Mouse (Mus musculus): ENCODE measurements at regions not wholly inside any gene's neighbourhood (a gene's known extent, or its start where the extent isn't known, plus 50 kb on each side); places are given as distances from the start of the nearest gene placed in this dataset.

GRCm38 (mm10) chr15:27270203-27270602, 196.3 kb upstream of the Ank start:
- no peak for DNase-seq (ENCODE audit: low spot score)

DNA sequence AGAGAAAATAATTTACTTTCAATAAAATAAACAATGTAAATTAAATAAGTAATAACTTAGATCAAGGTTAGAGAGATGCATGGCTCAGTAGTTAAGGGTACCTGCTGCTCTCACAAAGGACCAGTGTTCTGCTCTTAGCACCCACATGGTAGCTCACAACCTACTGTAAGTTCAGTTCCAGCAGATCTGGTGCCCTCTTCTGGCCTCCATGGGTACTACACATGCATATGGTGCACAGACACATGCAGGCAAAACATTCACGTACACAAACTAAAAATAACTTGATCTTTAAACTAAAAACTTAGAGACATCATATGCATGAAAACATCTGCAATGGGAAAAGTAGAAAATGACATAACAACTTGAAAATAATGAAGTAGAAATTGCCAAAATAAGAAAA, 184.2 kb upstream of the Ank start:
- no peak for DNase-seq (ENCODE audit: low spot score)

GRCm38 (mm10) chr15:27303856-27304255, 162.6 kb upstream of the Ank start:
- DNase-seq (ENCODE audit: low spot score): no peak

DNA sequence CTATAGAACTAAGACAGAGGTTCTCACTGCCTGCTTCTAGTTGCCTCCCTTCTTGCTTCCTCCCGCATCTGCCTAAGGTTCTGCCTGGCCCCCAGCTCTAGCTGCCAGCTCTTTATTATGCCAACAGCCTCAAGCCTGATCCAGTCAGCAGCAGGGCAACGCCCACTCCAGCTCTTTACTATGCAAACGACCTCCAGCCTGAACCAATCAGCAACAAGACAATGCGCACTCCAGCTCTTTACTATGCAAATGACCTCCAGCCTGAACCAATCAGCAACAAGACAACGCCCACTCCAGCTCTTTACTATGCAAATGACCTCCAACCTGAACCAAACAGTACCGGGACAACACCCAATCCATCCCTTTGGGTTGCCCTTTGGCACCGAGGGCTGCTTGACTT, 162.2 kb upstream of the Ank start:
- no peak for DNase-seq (ENCODE audit: low spot score)

DNA sequence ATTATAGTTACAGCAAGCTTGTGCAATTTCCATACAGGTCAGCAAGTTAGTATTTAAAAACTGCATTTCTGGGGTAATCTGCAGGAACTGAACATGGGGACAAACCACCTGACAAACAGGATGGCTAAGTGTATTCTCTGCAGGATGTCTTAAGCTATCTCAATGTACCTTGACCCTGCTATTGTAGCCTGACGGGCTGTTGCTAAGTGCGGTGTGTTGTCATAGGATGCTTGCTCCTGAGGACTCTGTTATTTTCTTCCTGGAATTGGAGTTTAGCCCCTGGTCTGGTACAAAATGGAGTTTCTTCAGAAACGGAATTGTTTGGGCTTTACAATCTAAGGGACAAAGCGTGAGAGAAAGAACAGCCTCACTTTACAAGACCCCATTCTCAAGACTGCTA, 161.4 kb upstream of the Ank start:
- no peak for DNase-seq (ENCODE audit: low spot score)

GRCm38 (mm10) chr15:27308639-27309038, 157.8 kb upstream of the Ank start:
- no peak for DNase-seq (ENCODE audit: low spot score)

GRCm38 (mm10) chr15:27315964-27316745, 150.3 kb upstream of the Ank start:
- DNase-seq (ENCODE audit: low spot score): no peak

DNA sequence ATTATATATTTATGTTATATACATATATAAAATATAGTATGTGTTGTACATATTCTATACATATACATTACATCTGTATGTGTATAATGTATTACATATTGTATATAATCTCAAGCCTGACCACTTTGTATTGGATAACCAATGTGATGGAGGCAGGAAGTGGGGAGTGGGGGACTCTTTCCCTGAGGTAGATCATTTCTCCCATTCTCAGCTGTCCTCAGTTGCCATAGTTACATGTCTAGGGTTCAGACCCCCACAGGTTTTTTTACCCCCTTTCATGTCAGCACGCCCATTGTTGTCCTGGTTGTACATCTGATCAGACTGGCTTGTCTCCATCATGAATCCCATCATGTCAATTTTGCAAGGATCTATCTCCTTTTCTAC, 149.7 kb upstream of the Ank start:
- DNase-seq (ENCODE audit: low spot score): no peak

DNA sequence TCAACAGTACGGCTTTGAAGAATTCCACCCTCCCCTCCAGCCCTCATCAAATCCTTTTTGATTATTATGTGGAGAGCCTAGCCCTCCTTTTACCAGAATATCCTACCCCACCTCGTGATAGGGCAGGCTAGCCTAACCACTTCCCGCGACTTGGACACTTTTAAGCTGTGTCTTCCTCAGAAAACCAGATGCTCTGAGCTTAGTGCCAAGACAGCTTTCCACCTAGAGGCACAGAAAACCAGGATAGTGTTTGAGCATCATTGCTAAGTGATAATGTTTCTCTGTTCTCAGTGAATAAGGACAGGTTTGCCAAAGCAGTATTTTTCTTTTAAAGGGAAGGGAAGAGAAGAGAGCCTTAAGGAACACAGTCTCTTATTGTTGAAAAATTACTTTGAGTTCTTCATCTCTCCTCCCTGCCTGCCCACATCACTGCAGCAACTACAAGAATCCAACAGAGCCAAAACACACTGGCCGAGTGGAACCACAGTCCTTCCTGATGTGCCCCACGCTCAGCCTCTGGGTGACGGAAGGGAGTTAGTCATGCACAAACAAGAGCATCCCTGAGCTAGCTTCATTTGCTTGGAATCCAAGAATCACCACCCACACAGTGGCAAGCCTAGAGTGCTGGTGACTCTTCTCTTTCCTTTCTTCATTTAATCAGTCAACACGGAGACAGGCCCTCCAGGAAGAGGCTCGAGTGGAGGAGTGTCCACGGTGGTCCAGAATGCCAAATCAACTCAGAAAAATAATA, 144.4 kb upstream of the Ank start:
- DNase-seq (ENCODE audit: low spot score): no peak

- peak; percentile 42 for DNase-seq (ENCODE audit: low spot score)
Observed at GRCm38 (mm10) chr15:27325847-27326548, 140.5 kb upstream of the Ank start.

DNA sequence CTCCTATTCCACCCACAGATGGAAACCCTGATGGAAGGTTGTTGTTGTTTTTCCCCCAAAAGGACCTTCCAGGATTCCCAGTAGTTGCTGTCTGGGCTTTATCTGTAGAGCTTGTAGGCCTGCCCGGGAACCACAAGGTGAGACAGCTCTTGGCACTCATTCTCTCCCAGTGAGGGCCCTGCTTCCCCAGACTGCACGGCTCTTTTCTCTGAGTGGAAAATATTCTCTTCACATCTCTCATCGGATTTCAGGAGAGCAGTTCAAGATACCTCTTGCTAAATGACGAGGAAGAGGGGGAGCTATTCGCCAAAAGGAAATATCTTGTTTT, 140.0 kb upstream of the Ank start:
- DNase-seq (ENCODE audit: low spot score): no peak

DNA sequence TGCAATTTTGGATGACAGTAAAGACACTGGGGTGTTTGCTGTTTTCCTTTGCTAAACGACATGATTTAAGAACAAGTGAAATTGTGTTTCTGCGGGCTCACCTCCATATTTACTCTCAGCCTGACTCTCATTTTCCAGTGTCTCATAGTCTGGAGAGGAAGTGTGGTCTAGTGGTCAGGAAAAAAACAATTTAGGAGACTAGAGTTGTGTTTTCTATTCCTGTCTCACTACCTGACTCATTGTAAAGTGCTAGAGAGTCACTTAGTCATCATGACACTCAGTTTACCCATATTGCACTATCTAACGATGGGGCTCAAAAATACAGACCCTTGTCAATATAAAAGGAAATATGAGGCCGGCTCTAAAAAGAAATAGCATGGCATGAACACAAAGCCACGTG, 138.7 kb upstream of the Ank start:
- no peak for DNase-seq (ENCODE audit: low spot score)

DNA sequence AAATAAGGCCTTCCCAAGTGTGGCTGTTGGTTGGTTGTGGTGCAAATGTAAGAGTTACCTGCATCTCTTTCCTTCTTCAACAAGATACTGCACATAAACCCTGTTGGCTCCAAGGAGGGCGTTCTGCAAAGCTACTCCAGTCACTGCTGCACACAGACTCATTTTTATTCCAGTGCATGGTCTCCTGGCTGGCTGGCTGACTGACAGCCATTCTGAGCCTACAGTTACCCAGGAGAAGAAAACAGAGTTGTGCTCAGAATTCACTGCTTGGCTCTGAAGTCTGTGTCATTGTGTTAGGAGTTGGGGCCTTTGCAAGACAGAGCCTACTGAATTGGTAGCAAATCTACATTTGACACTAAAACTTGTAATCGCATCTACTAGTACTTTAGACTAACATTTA, 138.0 kb upstream of the Ank start:
- no peak for DNase-seq (ENCODE audit: low spot score)

- no peak for DNase-seq (ENCODE audit: low spot score)
Observed at GRCm38 (mm10) chr15:27340070-27340469, 126.4 kb upstream of the Ank start.

DNA sequence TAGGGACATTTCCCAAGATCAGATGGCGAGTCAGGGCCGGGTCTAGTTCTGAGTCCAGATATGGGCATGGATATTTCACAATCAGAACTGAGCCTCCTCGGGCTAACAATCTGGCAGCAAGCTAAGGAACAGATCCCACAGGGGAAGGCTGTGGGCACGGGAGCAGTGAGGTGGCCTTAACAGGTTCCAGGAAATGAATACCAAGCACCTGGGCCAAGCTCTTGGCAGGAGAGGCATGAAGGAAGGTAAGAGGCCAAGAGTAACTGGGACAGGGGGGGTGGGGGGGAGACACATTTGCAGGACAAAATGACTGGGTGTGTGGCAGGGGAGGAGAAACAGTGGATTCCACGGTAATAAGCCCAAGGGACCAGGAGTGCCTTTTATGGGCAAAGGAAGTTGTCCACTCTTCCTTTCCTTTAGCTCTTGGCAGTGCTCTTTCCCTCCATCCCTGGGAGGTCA, 124.9 kb upstream of the Ank start:
- no peak for DNase-seq (ENCODE audit: low spot score)

DNA sequence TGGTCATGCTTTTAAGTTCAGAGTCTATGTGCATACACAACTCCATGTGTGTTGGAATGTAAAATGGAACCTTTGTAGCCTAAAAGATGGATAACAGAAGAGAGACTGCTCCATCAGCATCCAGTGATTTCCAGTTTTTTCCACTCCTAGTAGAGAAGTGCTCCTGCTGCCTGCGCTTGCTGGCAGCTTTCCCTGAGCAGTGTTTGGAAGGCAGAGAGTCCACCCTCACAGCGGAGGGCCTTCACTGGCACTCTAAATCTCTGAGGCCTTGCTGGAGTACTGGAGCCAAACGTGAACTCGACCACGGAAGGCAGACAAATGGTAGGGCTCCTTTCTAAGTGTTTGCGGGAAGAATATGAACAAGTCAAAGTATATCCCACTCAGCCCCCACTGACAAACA, 108.0 kb upstream of the Ank start:
- DNase-seq (ENCODE audit: low spot score): no peak

- DNase-seq (ENCODE audit: low spot score): no peak
Observed at GRCm38 (mm10) chr15:27359271-27359670, 107.2 kb upstream of the Ank start.

- DNase-seq (ENCODE audit: low spot score): no peak
Observed at GRCm38 (mm10) chr15:27374517-27374916, 92.0 kb upstream of the Ank start.

DNA sequence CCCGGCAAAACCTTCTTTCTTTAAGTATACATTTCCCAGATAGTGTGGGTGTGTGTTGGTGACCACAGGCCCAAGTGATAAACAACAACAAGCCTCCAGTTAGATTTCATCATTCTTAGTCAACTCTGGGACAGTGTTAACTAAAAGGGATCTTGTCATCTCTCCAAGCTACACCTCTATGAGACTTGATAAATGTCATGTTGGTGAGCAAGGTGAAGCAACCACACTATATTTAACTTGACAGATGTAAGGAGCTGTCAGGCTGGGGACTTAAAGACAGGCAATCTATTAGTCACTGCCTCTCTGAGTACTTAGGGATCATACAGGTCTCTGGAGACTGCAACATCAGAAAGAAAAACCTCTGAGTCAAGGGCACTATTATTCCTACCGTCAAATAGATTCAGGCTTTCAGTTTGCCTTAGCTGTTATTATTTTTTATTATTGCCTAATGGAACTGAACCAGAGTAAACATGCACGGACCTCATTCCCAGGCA, 87.8 kb upstream of the Ank start:
- no peak for DNase-seq (ENCODE audit: low spot score)

GRCm38 (mm10) chr15:27380436-27380945, 86.0 kb upstream of the Ank start:
- no peak for DNase-seq (ENCODE audit: low spot score)

- no peak for DNase-seq (ENCODE audit: low spot score)
Observed at GRCm38 (mm10) chr15:27381565-27381964, 84.9 kb upstream of the Ank start.

GRCm38 (mm10) chr15:27390567-27390966, 75.9 kb upstream of the Ank start:
- no peak for DNase-seq (ENCODE audit: low spot score)

DNA sequence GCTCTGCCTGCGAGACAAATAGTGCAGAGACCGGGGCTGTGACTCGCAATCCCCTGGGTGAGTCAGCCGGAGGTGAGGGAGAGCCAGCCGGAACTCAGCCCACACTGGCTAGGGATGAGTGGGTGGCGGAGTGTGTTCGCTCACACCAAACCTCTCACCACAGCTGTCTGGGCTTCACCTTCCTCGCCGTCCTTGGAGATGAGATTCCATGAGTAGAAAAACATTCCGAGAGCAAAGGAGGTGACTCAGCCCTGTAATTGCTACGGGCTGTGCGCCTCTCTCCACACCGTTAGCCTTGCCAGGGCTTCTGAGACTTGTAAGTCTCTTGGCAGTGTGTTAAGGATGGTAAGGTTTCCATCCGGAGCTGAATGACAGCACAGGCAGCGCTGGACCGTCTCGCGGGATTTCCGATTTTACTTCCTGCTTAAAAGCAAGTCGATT, 60.7 kb upstream of the Ank start:
- peak; percentile 10 for DNase-seq (ENCODE audit: low spot score)
